Comparison of ENCODE assay signal across 8 mouse cellular contexts in the genomic region with DNA sequence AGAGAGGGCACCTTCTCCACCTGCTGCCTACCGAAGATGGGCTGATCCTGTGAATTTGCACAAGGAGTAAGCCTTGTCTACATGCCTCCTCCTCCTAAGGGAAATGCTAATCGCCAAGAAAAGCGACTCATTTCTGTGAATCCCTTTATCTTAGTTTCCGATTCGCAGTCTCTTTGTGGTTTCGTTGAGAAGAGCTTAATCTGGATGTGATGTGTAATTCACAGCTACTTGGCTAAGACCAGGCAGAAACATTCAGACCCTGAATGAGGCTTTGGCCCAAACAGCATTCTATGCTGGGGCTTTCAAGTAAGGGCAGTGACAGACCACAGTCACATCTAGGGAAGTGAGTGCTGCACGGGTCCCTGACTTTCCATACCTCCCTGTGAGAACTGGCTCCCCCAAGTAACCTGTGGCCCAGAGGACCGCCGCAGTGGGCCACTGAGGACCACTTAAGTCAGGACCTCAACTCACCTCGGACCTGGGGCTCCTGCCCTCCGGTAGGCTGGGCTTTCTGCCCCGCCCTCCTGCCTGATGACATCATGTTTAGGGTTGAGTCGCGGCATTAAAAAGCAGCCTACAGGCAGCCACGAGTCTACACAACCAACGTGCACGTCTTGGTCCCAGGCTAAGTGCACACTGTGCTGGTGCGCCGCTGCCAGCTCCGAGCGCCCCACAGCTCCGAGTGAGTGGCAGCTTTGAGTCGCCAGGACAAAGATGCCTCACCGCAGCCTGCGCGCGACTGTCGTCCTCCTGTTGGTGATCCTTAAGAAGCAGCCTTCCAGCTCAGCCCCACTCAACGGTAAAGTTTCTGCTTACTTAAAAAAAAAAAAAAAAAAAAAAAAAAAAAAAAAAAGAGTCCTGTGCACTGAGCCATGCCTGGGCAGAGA. TPM values are rescaled to one million over a fixed set of nuclear protein-coding genes. Genes with fewer than 3 reads are reported as not detected.
DNase-seq lines count a peak whose midpoint lies in the region; ATAC-seq and TF ChIP-seq lines count a peak whose summit lies in the region.

A gene (plus strand): TSS at position 552 of the 887 bp plus-strand sequence.

- no peak within 1 kb of the TSS for H3K27ac ChIP-seq in bone marrow macrophage, adult 2 months (ENCODE audit: insufficient read depth, low read depth, low read length)
- no peak within 1 kb of the TSS for H3K27ac ChIP-seq in forebrain, embryonic 13.5 days
- peak within 1 kb of the TSS; percentile 95 for H3K27ac ChIP-seq in kidney, adult 2 months (ENCODE audit: insufficient read depth, low read depth, low read length)
- H3K27ac ChIP-seq in neural tube, embryonic 13.5 days (replicated peaks): no peak within 1 kb of the TSS

- H3K4me2 ChIP-seq in forebrain, embryonic 13.5 days: peak within 1 kb of the TSS; percentile 68
- peak within 1 kb of the TSS; percentile 70 for H3K4me2 ChIP-seq in neural tube, embryonic 13.5 days

- no peaks in the 10 kb centered on the region for H3K36me3 ChIP-seq in forebrain, embryonic 13.5 days (ENCODE audit: poor library complexity, severe bottlenecking)
- H3K36me3 ChIP-seq in kidney, adult 2 months (ENCODE audit: control insufficient read depth, insufficient read depth, low read length): no peaks in the 10 kb centered on the region
- no peaks in the 10 kb centered on the region for H3K36me3 ChIP-seq in neural tube, embryonic 13.5 days

- no peaks in the 10 kb centered on the region for H3K9me3 ChIP-seq in forebrain, embryonic 13.5 days (replicated peaks)
- H3K9me3 ChIP-seq in neural tube, embryonic 13.5 days: no peaks in the 10 kb centered on the region

- peak within 1 kb of the TSS; percentile 58 for H3K9ac ChIP-seq in forebrain, embryonic 13.5 days
- H3K9ac ChIP-seq in neural tube, embryonic 13.5 days: peak within 1 kb of the TSS; percentile 58

- peaks cover 17% of the 10 kb centered on the region for H3K27me3 ChIP-seq in forebrain, embryonic 13.5 days
- H3K27me3 ChIP-seq in kidney, adult 2 months (replicated peaks; ENCODE audit: control insufficient read depth, insufficient read depth, low read length): no peaks in the 10 kb centered on the region
- H3K27me3 ChIP-seq in neural tube, embryonic 13.5 days: peaks cover 40% of the 10 kb centered on the region

- H3K4me1 ChIP-seq in bone marrow macrophage, adult 2 months (ENCODE audit: control insufficient read depth, insufficient read depth, low read length): peaks cover 6% of the 10 kb centered on the region
- H3K4me1 ChIP-seq in forebrain, embryonic 13.5 days: peaks cover 28% of the 10 kb centered on the region
- H3K4me1 ChIP-seq in kidney, adult 2 months (ENCODE audit: control insufficient read depth, insufficient read depth, low read length): peaks cover 9% of the 10 kb centered on the region; the same call in 1 of the 2 replicates
- H3K4me1 ChIP-seq in neural tube, embryonic 13.5 days (replicated peaks): peaks cover 26% of the 10 kb centered on the region

- DNase-seq in layer of hippocampus, adult 8-10 months (ENCODE audit: low spot score in 2 of 2): no peak
- DNase-seq in layer of hippocampus, adult 9-11 months: no peak
- DNase-seq in kidney, adult 2 months: peak; percentile 72
- DNase-seq in lung, adult 18-20 months: peak; percentile 6 to 21
- DNase-seq in Muller cell, postnatal 12 days (ENCODE audit: inconsistent ontology term): no peak

- peak; percentile 85 for ATAC-seq in forebrain, embryonic 13.5 days
- ATAC-seq in neural tube, embryonic 13.5 days (ENCODE audit: low read depth): no peak

- 14% methylated on average over 29 of the region's 29 CpGs for WGBS in forebrain, embryonic 13.5 days
- 15% methylated on average over 29 of the region's 29 CpGs for WGBS in kidney, adult 2 months
- 15% methylated on average over 29 of the region's 29 CpGs for WGBS in neural tube, embryonic 13.5 days

- no peak for TF ChIP-seq POLR2A in bone marrow macrophage, adult 2 months (IDR thresholded peaks at IDR 0.05; ENCODE audit: borderline replicate concordance, low read depth, low read length)
- TF ChIP-seq POLR2A in kidney, adult 2 months (IDR thresholded peaks at IDR 0.05; ENCODE audit: low read depth, low read length): peak; percentile 83

- H3K4me3 ChIP-seq in bone marrow macrophage, adult 2 months (ENCODE audit: insufficient read depth, low read length): peak within 1 kb of the TSS; percentile 74
- peak within 1 kb of the TSS; percentile 40 for H3K4me3 ChIP-seq in forebrain, embryonic 13.5 days
- peak within 1 kb of the TSS; percentile 48 for H3K4me3 ChIP-seq in kidney, adult 2 months (ENCODE audit: insufficient read depth, low read depth, low read length)
- peak within 1 kb of the TSS; percentile 33 for H3K4me3 ChIP-seq in neural tube, embryonic 13.5 days

- no peak for TF ChIP-seq CTCF in bone marrow macrophage, adult 2 months (IDR thresholded peaks at IDR 0.05; ENCODE audit: low read depth, low read length)
- no peak for TF ChIP-seq CTCF in kidney, adult 2 months (conservative IDR thresholded peaks at IDR 0.05; ENCODE audit: insufficient read depth, insufficient read length, low read depth, low read length)

RNA-seq across cellular contexts. Expression of the gene that starts here (rescaled TPM):
- 10 to 100 TPM; 33.8 to 56.2 (median 43.3) TPM for total RNA-seq in layer of hippocampus, adult 8-10 months (2022)
- not detected in 2 replicates for polyA plus RNA-seq in bone marrow macrophage, adult 2 months (2012; ENCODE audit: insufficient read depth, insufficient read length, missing spikeins)
- polyA plus RNA-seq in forebrain, embryonic 13.5 days (2015; fragmentation: Nextera tagmentation; extraction: Ambion mirVana): 2.5 and 3.1 TPM in 2 replicates
- 295 and 328 TPM in 2 replicates for polyA plus RNA-seq in kidney, adult 2 months (2012; rRNA removed)
- 0.22 and 1.7 TPM in 2 replicates for polyA plus RNA-seq in neural tube, embryonic 13.5 days (2015; fragmentation: Nextera tagmentation; extraction: Ambion mirVana)

Comparison
In these comparisons a context has a peak if more than half of its experiments do, and no peak if none do; other contexts are left out.
1. RNA of the gene that starts here (polyA plus RNA-seq): 295 to 328 TPM in kidney, adult 2 months; 2.5 to 3.1 TPM in forebrain, embryonic 13.5 days, 0.22 to 1.7 TPM in neural tube, embryonic 13.5 days and not detected in bone marrow macrophage, adult 2 months; every median in the first group is over 10 times any median in the second.
2. DNase-seq: peak in kidney, adult 2 months (single experiment) and lung, adult 18-20 months (2 of 2); none in layer of hippocampus, adult 8-10 months (0 of 2), layer of hippocampus, adult 9-11 months (single experiment) and Muller cell, postnatal 12 days (single experiment).
3. Peak in every context shown above with its lines, with median percentiles within 50 percentile points of each other: H3K4me3 ChIP-seq.